Mouse (Mus musculus): Measurements from ENCODE around the gene Cdh16. TPM values are rescaled to one million over a fixed set of nuclear protein-coding genes. Genes with fewer than 3 reads are reported as not detected.
"Not testable (repeated sequence)": the region's sequence is repeated elsewhere in the genome, so short reads cannot be mapped to it uniquely, and the experiment has no call there.

Cdh16 gene
- total and polyA plus RNA-seq, 2 experiments from 2014 or later, result not detected

- DNase-seq (no peak), ATAC-seq (no peak)
- Histone ChIP-seq H3K27me3 (ENCODE audit: insufficient read depth, low read length) (no peaks in the 10 kb centered on the region), H3K4me2 (ENCODE audit: low read depth) (no peak overlapping the region), H3K27ac (ENCODE audit: low read depth, low read length) (no peak overlapping the region), H3K9ac (no peak overlapping the region), H3K9me3 (ENCODE audit: low read length) (no peaks in the 10 kb centered on the region), H3K36me3 (ENCODE audit: insufficient read depth) (no peaks in the 10 kb centered on the region), H3K4me3 (ENCODE audit: low read depth, low read length) (no peak overlapping the region), H3K4me1 (ENCODE audit: insufficient read depth) (no peaks in the 10 kb centered on the region)
- 70% methylated on average over 1 of the region's 1 CpGs for WGBS
- TF ChIP-seq CTCF (IDR thresholded peaks at IDR 0.05; ENCODE audit: low read depth), result no peak
These were observed 39.7 kb downstream of the Cdh16 start for GRCm38 (mm10) chr8:104584522-104584921.

- not testable (repeated sequence) for ATAC-seq; H3K9me3 ChIP-seq (ENCODE audit: low read length); H3K36me3 ChIP-seq (ENCODE audit: insufficient read depth); H3K4me3 ChIP-seq (ENCODE audit: low read depth, low read length); H3K4me2 ChIP-seq (ENCODE audit: low read depth); H3K27me3 ChIP-seq (ENCODE audit: insufficient read depth, low read length); H3K4me1 ChIP-seq (ENCODE audit: insufficient read depth); H3K9ac ChIP-seq; H3K27ac ChIP-seq (ENCODE audit: low read depth, low read length); DNase-seq
- WGBS, result 76% methylated on average over 17 of the region's 17 CpGs
These were observed 46.6 kb downstream of the Cdh16 start for GRCm38 (mm10) chr8:104577606-104578005.

GRCm38 (mm10) chr8:104576820-104577219, 47.4 kb downstream of the Cdh16 start:
- Histone ChIP-seq H3K4me1 (ENCODE audit: insufficient read depth) (no peaks in the 10 kb centered on the region), H3K4me2 (ENCODE audit: low read depth) (no peak overlapping the region), H3K9ac (no peak overlapping the region), H3K27ac (ENCODE audit: low read depth, low read length) (no peak overlapping the region), H3K4me3 (ENCODE audit: low read depth, low read length) (no peak overlapping the region), H3K27me3 (ENCODE audit: insufficient read depth, low read length) (no peaks in the 10 kb centered on the region), H3K9me3 (ENCODE audit: low read length) (no peaks in the 10 kb centered on the region), H3K36me3 (ENCODE audit: insufficient read depth) (no peaks in the 10 kb centered on the region)
- no peak for DNase-seq
- 91% methylated on average over 3 of the region's 3 CpGs for WGBS
- TF ChIP-seq CTCF (IDR thresholded peaks at IDR 0.05; ENCODE audit: low read depth), result no peak
- no peak for ATAC-seq

GRCm38 (mm10) chr8:104570436-104571343, 53.5 kb downstream of the Cdh16 start:
- Histone ChIP-seq H3K27ac (ENCODE audit: low read depth, low read length) (no peak overlapping the region), H3K36me3 (ENCODE audit: insufficient read depth) (no peaks in the 10 kb centered on the region), H3K27me3 (ENCODE audit: insufficient read depth, low read length) (no peaks in the 10 kb centered on the region), H3K4me3 (ENCODE audit: low read depth, low read length) (peak overlapping the region; percentile 39), H3K9me3 (ENCODE audit: low read length) (no peaks in the 10 kb centered on the region), H3K4me1 (ENCODE audit: insufficient read depth) (no peaks in the 10 kb centered on the region), H3K9ac (peak overlapping the region; percentile 46), H3K4me2 (ENCODE audit: low read depth) (peak overlapping the region; percentile 72)
- ATAC-seq (peak; percentile 67), DNase-seq (peak; percentile 86)
- TF ChIP-seq CTCF (IDR thresholded peaks at IDR 0.05; ENCODE audit: low read depth), result peak; percentile 70
- WGBS, result 6% methylated on average over 26 of the region's 26 CpGs

GRCm38 (mm10) chr8:104569559-104569958, 54.6 kb downstream of the Cdh16 start:
- ATAC-seq, result no peak
- H3K27ac ChIP-seq (ENCODE audit: low read depth, low read length), result no peak overlapping the region
- WGBS, result 71% methylated on average over 1 of the region's 1 CpGs
- no peaks in the 10 kb centered on the region for H3K27me3 ChIP-seq (ENCODE audit: insufficient read depth, low read length)
- DNase-seq, result no peak
- TF ChIP-seq CTCF (IDR thresholded peaks at IDR 0.05; ENCODE audit: low read depth), result peak; percentile 59
- no peak overlapping the region for H3K4me2 ChIP-seq (ENCODE audit: low read depth)
- H3K4me1 ChIP-seq (ENCODE audit: insufficient read depth), result no peaks in the 10 kb centered on the region
- H3K4me3 ChIP-seq (ENCODE audit: low read depth, low read length), result no peak overlapping the region
- no peaks in the 10 kb centered on the region for H3K9me3 ChIP-seq (ENCODE audit: low read length)
- no peak overlapping the region for H3K9ac ChIP-seq
- H3K36me3 ChIP-seq (ENCODE audit: insufficient read depth), result no peaks in the 10 kb centered on the region

GRCm38 (mm10) chr8:104565457-104565798, 58.8 kb downstream of the Cdh16 start:
- peak; percentile 10; the same call in 1 of the 2 replicates for ATAC-seq
- H3K4me3 ChIP-seq (ENCODE audit: low read depth, low read length), result no peak overlapping the region
- 94% methylated on average over 5 of the region's 5 CpGs for WGBS
- H3K27ac ChIP-seq (ENCODE audit: low read depth, low read length), result no peak overlapping the region
- TF ChIP-seq CTCF (IDR thresholded peaks at IDR 0.05; ENCODE audit: low read depth), result no peak
- no peaks in the 10 kb centered on the region for H3K27me3 ChIP-seq (ENCODE audit: insufficient read depth, low read length)
- H3K36me3 ChIP-seq (ENCODE audit: insufficient read depth), result no peaks in the 10 kb centered on the region
- H3K4me1 ChIP-seq (ENCODE audit: insufficient read depth), result no peaks in the 10 kb centered on the region
- H3K4me2 ChIP-seq (ENCODE audit: low read depth), result no peak overlapping the region
- no peak overlapping the region for H3K9ac ChIP-seq
- no peaks in the 10 kb centered on the region for H3K9me3 ChIP-seq (ENCODE audit: low read length)
- DNase-seq, result no peak

GRCm38 (mm10) chr8:104564633-104565456, 59.4 kb downstream of the Cdh16 start:
- no peaks in the 10 kb centered on the region for H3K9me3 ChIP-seq (ENCODE audit: low read length)
- no peak overlapping the region for H3K9ac ChIP-seq
- no peak overlapping the region for H3K27ac ChIP-seq (ENCODE audit: low read depth, low read length)
- TF ChIP-seq CTCF (IDR thresholded peaks at IDR 0.05; ENCODE audit: low read depth), result peak; percentile 90
- peak; percentile 93 for ATAC-seq
- DNase-seq, result peak; percentile 92
- H3K27me3 ChIP-seq (ENCODE audit: insufficient read depth, low read length), result no peaks in the 10 kb centered on the region
- H3K4me3 ChIP-seq (ENCODE audit: low read depth, low read length), result no peak overlapping the region
- no peaks in the 10 kb centered on the region for H3K4me1 ChIP-seq (ENCODE audit: insufficient read depth)
- H3K4me2 ChIP-seq (ENCODE audit: low read depth), result peak overlapping the region; percentile 19
- 18% methylated on average over 22 of the region's 22 CpGs for whole genome bisulfite sequencing
- H3K36me3 ChIP-seq (ENCODE audit: insufficient read depth), result no peaks in the 10 kb centered on the region
